Mouse (Mus musculus) limb, embryonic 14.5 days (tissue): Measurements from ENCODE around the gene Cdkn1a. TPM values are rescaled to one million over a fixed set of nuclear protein-coding genes. Genes with fewer than 3 reads are reported as not detected.
A peak's percentile ranks its signal among the peaks of the same experiment; 100 is the strongest.

Experiments
- ATAC-seq: fragments of 200-750 bp; cut with Nextera tagmentation; 2 replicates; pipeline ENCODE4 v1.8.0; 2017; ENCODE audit warnings: low read depth, moderate number of reproducible peaks, moderate TSS enrichment; ENCODE audit not compliant: low FRiP score
- DNase-seq: peaks from one replicate; pipeline ENCODE4 v3.0.0-alpha.2; 2015; ENCODE audit warnings: low spot score
- H3K27ac ChIP-seq: fragments of 300-500 bp; sonication (generic); replicated peaks from 2 replicates; pipeline ENCODE4 v1.5.1; 2014; ENCODE audit warnings: low read depth, mild to moderate bottlenecking, low read length, moderate library complexity, mixed read lengths
- H3K27me3 ChIP-seq: fragments of 300-500 bp; sonication (generic); 2 replicates; pipeline ENCODE4 v1.6.1; 2014; ENCODE audit warnings: low read length, mixed read lengths; ENCODE audit not compliant: control insufficient read depth, insufficient read depth
- H3K36me3 ChIP-seq: fragments of 300-500 bp; sonication (generic); 2 replicates; pipeline ENCODE4 v1.6.1; 2014; ENCODE audit warnings: mild to moderate bottlenecking, low read length, moderate library complexity, mixed read lengths; ENCODE audit not compliant: control insufficient read depth, insufficient read depth
- H3K4me1 ChIP-seq: fragments of 300-500 bp; sonication (generic); 2 replicates; pipeline ENCODE4 v1.6.1; 2014; ENCODE audit warnings: antibody characterized with exemption, low read length, mixed read lengths; ENCODE audit not compliant: control insufficient read depth, insufficient read depth
- H3K4me2 ChIP-seq: fragments of 300-500 bp; sonication (generic); replicated peaks from 2 replicates; pipeline ENCODE4 v1.6.1; 2014; ENCODE audit warnings: low read depth, mild to moderate bottlenecking, low read length, moderate library complexity; ENCODE audit not compliant: severe bottlenecking
- H3K4me3 ChIP-seq: fragments of 300-500 bp; sonication (generic); replicated peaks from 2 replicates; pipeline ENCODE4 v1.5.1; 2014; ENCODE audit warnings: low read length
- H3K9ac ChIP-seq: fragments of 300-500 bp; sonication (generic); 2 replicates; pipeline ENCODE4 v1.6.1; 2014; ENCODE audit warnings: mild to moderate bottlenecking, low read depth, low read length, moderate library complexity; ENCODE audit not compliant: severe bottlenecking
- H3K9me3 ChIP-seq: fragments of 300-500 bp; sonication (generic); 2 replicates; pipeline ENCODE4 v1.6.1; 2016; ENCODE audit warnings: low read length; ENCODE audit not compliant: control insufficient read depth
- POLR2A ChIP-seq: fragments of 200-500 bp; IDR thresholded peaks from 2 replicates; pipeline ENCODE4 v1.8.0; 2012; ENCODE audit warnings: inconsistent platforms, mild to moderate bottlenecking, moderate library complexity, borderline replicate concordance; ENCODE audit not compliant: insufficient read depth, insufficient read length; ENCODE audit errors: extremely low read depth
- WGBS: fragments of 180-500 bp; shearing (Covaris S2); extraction: QIAGEN DNeasy Blood & Tissue Kit; methylation state at CpG from one replicate; pipeline ENCODE4 v1.1.7; 2014; 5-methylcytosine and 5-hydroxymethylcytosine counted together
- polyA plus RNA-seq, 2 experiments: library from polyadenylated mRNA; depleted of rRNA in 1 of 2; stranded (reverse) in 1 of 2; unstranded in 1 of 2; fragments of >200 nt; fragmentation: Nextera tagmentation in 1 of 2; extraction: Ambion mirVana in 1 of 2; gene quantifications; 2 replicates each; pipeline versions ENCODE4 v1.2.1 to v1.2.3; 2012 to 2014

Gene Cdkn1a
- polyA plus RNA-seq, 2 experiments = 61.6 to 164 TPM

DNA sequence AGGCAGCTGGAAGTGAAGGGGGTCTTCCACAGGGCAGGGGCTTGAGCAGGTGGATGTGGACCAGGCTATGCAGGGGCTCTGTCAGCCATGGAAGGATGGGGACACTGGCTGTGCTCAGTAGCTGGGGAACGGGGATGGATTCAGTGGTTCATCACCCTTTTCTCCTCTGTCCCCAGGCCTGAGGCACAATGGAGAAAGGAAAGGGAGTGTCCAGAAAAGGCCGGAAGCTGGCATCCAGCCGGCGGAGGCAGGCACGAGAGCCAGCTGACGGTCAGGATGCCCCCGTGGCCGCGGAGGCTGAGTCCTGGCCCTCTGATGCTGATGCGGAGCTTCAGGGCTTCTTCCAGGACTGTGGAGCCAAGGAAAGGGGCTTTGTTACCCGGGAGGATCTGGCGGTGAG, 29.9 kb downstream of the Cdkn1a start:
- H3K36me3 ChIP-seq = no peaks in the 10 kb centered on the region
- no peaks in the 10 kb centered on the region for H3K9me3 ChIP-seq
- no peak for TF ChIP-seq POLR2A
- no peaks in the 10 kb centered on the region for H3K27me3 ChIP-seq
- no peak for DNase-seq
- no peak overlapping the region for H3K4me3 ChIP-seq
- 62% methylated on average over 12 of the region's 12 CpGs for WGBS
- peaks cover 8% of the 10 kb centered on the region; the same call in 1 of the 2 replicates for H3K4me1 ChIP-seq
- no peak overlapping the region for H3K9ac ChIP-seq
- no peak for ATAC-seq
- H3K27ac ChIP-seq = no peak overlapping the region
- no peak overlapping the region for H3K4me2 ChIP-seq

DNA sequence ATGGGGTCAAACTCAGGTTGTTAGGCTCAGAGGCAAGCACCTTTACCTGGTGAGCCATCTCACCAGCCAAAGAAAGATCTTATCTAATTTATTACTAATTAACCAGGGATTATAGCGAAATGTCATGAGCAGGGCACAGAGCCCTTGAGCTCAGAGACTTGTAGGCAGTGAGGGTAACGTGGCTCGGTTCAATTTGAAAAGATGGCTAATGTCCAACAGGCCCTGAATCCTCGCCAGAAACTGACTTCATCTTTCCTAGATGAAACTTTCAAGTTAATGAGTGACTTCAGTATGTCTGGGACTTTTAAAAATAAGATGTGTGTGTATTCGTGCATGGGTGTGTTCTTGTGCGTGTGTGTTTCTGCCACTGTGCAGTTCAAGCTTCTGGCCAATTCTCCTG, 32.0 kb downstream of the Cdkn1a start:
- H3K27ac ChIP-seq = no peak overlapping the region
- 62% methylated on average over 6 of the region's 6 CpGs for whole genome bisulfite sequencing
- no peak for TF ChIP-seq POLR2A

DNA sequence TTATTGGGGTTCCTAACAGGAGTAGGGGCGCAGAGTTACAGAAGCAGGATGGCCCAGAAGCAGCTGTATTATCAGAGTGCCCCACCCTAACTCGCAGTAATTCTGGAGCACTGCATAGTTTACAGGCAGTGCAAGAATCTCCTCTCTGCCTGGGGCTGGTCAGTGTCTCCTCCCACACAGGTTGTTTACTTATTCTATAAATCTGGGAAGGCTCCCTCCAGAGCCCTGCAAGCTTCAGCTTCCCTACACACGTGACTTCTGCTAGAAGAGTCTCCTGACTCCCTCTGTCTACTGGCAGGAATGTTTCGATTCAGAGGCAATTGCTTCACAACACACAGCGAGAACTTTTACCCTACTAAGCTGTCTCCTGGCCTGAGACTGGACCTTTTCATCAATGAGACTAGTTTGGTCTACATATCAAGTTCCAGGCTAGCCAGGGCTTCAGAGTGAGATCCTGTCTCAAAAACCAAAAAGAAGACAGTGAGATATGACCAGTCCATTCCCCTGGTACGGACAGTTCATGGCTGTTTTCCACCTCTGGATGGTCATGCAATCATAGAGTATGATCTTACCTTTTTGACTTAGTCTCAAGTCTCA, 32.9 kb downstream of the Cdkn1a start:
- peak; percentile 28 for DNase-seq

More for the DNA sequence above, 32.0 kb downstream of the Cdkn1a start:
- no peak for ATAC-seq
- no peaks in the 10 kb centered on the region for H3K36me3 ChIP-seq
- no peak overlapping the region for H3K4me2 ChIP-seq
- H3K4me1 ChIP-seq = peaks cover 8% of the 10 kb centered on the region; the same call in 1 of the 2 replicates
- H3K4me3 ChIP-seq = no peak overlapping the region
- DNase-seq = peak; percentile 62
- H3K9me3 ChIP-seq = no peaks in the 10 kb centered on the region
- H3K27me3 ChIP-seq = no peaks in the 10 kb centered on the region
- no peak overlapping the region for H3K9ac ChIP-seq

GRCm38 (mm10) chr17:29126561-29126960, 35.8 kb downstream of the Cdkn1a start:
- Histone ChIP-seq H3K27me3 (no peaks in the 10 kb centered on the region), H3K9me3 (no peaks in the 10 kb centered on the region), H3K4me1 (peaks cover 8% of the 10 kb centered on the region; the same call in 1 of the 2 replicates), H3K4me2 (no peak overlapping the region), H3K9ac (no peak overlapping the region), H3K27ac (no peak overlapping the region), H3K36me3 (no peaks in the 10 kb centered on the region), H3K4me3 (no peak overlapping the region)
- DNase-seq (no peak), ATAC-seq (no peak)
- TF ChIP-seq POLR2A = no peak
- WGBS = 86% methylated on average over 3 of the region's 3 CpGs

More for the DNA sequence above, 32.9 kb downstream of the Cdkn1a start:
- WGBS = 53% methylated on average over 6 of the region's 6 CpGs
- Histone ChIP-seq H3K27me3 (no peaks in the 10 kb centered on the region), H3K36me3 (no peaks in the 10 kb centered on the region), H3K9me3 (no peaks in the 10 kb centered on the region), H3K9ac (no peak overlapping the region), H3K4me3 (no peak overlapping the region), H3K27ac (no peak overlapping the region), H3K4me2 (no peak overlapping the region), H3K4me1 (peaks cover 8% of the 10 kb centered on the region; the same call in 1 of the 2 replicates)
- TF ChIP-seq POLR2A = no peak
- ATAC-seq = peak; percentile 12; the same call in 1 of the 2 replicates

GRCm38 (mm10) chr17:29129341-29129740, 38.6 kb downstream of the Cdkn1a start:
- H3K9ac ChIP-seq = no peak overlapping the region
- ATAC-seq (no peak), DNase-seq (no peak)
- no peak for TF ChIP-seq POLR2A
- H3K4me2 ChIP-seq = no peak overlapping the region
- no peaks in the 10 kb centered on the region for H3K36me3 ChIP-seq
- no peak overlapping the region for H3K4me3 ChIP-seq
- H3K9me3 ChIP-seq = no peaks in the 10 kb centered on the region
- no peak overlapping the region for H3K27ac ChIP-seq
- peaks cover 4% of the 10 kb centered on the region; the same call in 1 of the 2 replicates for H3K4me1 ChIP-seq
- no peaks in the 10 kb centered on the region for H3K27me3 ChIP-seq
- 68% methylated on average over 5 of the region's 5 CpGs for WGBS

GRCm38 (mm10) chr17:29135066-29135465, 44.3 kb downstream of the Cdkn1a start:
- no peak for ATAC-seq
- 66% methylated on average over 5 of the region's 5 CpGs for WGBS
- H3K27ac ChIP-seq = no peak overlapping the region

More at GRCm38 (mm10) chr17:29135066-29135465, 44.3 kb downstream of the Cdkn1a start:
- Histone ChIP-seq H3K4me1 (peaks cover 5% of the 10 kb centered on the region; the same call in 1 of the 2 replicates), H3K4me2 (no peak overlapping the region), H3K9me3 (no peaks in the 10 kb centered on the region), H3K36me3 (no peaks in the 10 kb centered on the region), H3K4me3 (no peak overlapping the region), H3K9ac (no peak overlapping the region), H3K27me3 (no peaks in the 10 kb centered on the region)
- no peak for TF ChIP-seq POLR2A
- no peak for DNase-seq
